Mouse (Mus musculus) small intestine, adult 2 months (tissue): ENCODE data around the gene H2-T22.

Source experiments
- CTCF ChIP-seq: fragments of 200-500 bp; IDR thresholded peaks from 2 replicates; pipeline ENCODE4 v1.5.1; 2012; ENCODE audit warnings: low read depth, mild to moderate bottlenecking, control low read depth, inconsistent platforms, low read length, moderate library complexity, mixed read lengths; ENCODE audit not compliant: insufficient replicate concordance, insufficient read length; ENCODE audit errors: extremely low read depth
- POLR2A ChIP-seq: fragments of 200-500 bp; IDR thresholded peaks from 2 replicates; pipeline ENCODE4 v1.6.1; 2012; ENCODE audit warnings: low read depth, mild to moderate bottlenecking, control low read depth, inconsistent platforms, low read length, moderate library complexity

GRCm38 (mm10) chr17:36022098-36022497 is 20.4 kb downstream of the H2-T22 start:
- TF ChIP-seq CTCF (no peak), POLR2A (no peak)
